8 mouse cellular contexts compared by ENCODE assay signal in genomic region chr16:33185261-33186046, GRCm38 (mm10). TPM values are rescaled to one million over a fixed set of nuclear protein-coding genes. Genes with fewer than 3 reads are reported as not detected.
DNase-seq lines count a peak whose midpoint lies in the region; ATAC-seq and TF ChIP-seq lines count a peak whose summit lies in the region.

No protein-coding gene starts in this region.

- peaks cover 10% of the 10 kb centered on the region; the same call in 1 of the 2 replicates for H3K4me1 ChIP-seq in hindbrain, postnatal 0 days (ENCODE audit: insufficient read depth, low read length)
- peaks cover 16% of the 10 kb centered on the region for H3K4me1 ChIP-seq in liver, embryonic 13.5 days (replicated peaks)

- intact Hi-C loops in gastrocnemius, adult 2 months (cut with DNase I): no loop called here

- H3K27me3 ChIP-seq in hindbrain, postnatal 0 days (ENCODE audit: insufficient read depth, low read length): no peaks in the 10 kb centered on the region
- H3K27me3 ChIP-seq in liver, embryonic 13.5 days: no peaks in the 10 kb centered on the region
- H3K27me3 ChIP-seq in myocyte (ENCODE audit: control insufficient read depth, insufficient read depth, insufficient read length): no peaks in the 10 kb centered on the region

- DNase-seq in B cell, adult 2 months: peak; percentile 34 to 60
- peak; percentile 54 for DNase-seq in ZHBTc4 (ENCODE audit: low read depth, low spot score)
- peak; percentile 15 to 74 for DNase-seq in cerebellum, postnatal 25 days
- peak; percentile 80 for DNase-seq in gastrocnemius, adult 2 months
- DNase-seq in hindbrain, postnatal 0 days (ENCODE audit: low spot score): peak; percentile 54
- peak; percentile 31 for DNase-seq in liver, embryonic 13.5 days
- peak; percentile 72 for DNase-seq in thymus, postnatal 25 days

- peak; percentile 39 for TF ChIP-seq POLR2A in myocyte (IDR thresholded peaks at IDR 0.05; ENCODE audit: insufficient read length, low read depth)

- H3K27ac ChIP-seq in gastrocnemius, adult 2 months: peak overlapping the region; percentile 98
- peak overlapping the region; percentile 93 for H3K27ac ChIP-seq in hindbrain, postnatal 0 days
- peak overlapping the region; percentile 86 for H3K27ac ChIP-seq in liver, embryonic 13.5 days

- 3% methylated on average over 56 of the region's 59 CpGs for WGBS in hindbrain, postnatal 0 days
- WGBS in liver, embryonic 13.5 days (ENCODE audit: insufficient replicate concordance): under 1% methylated on average over 58 of the region's 59 CpGs

- peaks cover 49% of the 10 kb centered on the region for H3K79me2 ChIP-seq in myocyte (ENCODE audit: control insufficient read depth, insufficient read depth)

- H3K9me3 ChIP-seq in hindbrain, postnatal 0 days (ENCODE audit: low read length): no peaks in the 10 kb centered on the region
- no peaks in the 10 kb centered on the region for H3K9me3 ChIP-seq in liver, embryonic 13.5 days (replicated peaks)

- peak overlapping the region; percentile 95 for H3ac ChIP-seq in myocyte (ENCODE audit: control insufficient read depth, insufficient read length)

- H3K9ac ChIP-seq in hindbrain, postnatal 0 days (replicated peaks; ENCODE audit: low read length): peak overlapping the region; percentile 91
- H3K9ac ChIP-seq in liver, embryonic 13.5 days: peak overlapping the region; percentile 95

- ATAC-seq in hindbrain, postnatal 0 days: no peak; the same call in none of the 2 replicates
- ATAC-seq in liver, embryonic 13.5 days (ENCODE audit: low read depth): peak; percentile 78

- H3K4me2 ChIP-seq in hindbrain, postnatal 0 days (ENCODE audit: low read depth, low read length): peak overlapping the region; percentile 92
- H3K4me2 ChIP-seq in liver, embryonic 13.5 days: peak overlapping the region; percentile 97
- peak overlapping the region; percentile 96 for H3K4me2 ChIP-seq in myocyte (ENCODE audit: low read depth)

- H3K36me3 ChIP-seq in hindbrain, postnatal 0 days (ENCODE audit: insufficient read depth, low read length): no peaks in the 10 kb centered on the region
- H3K36me3 ChIP-seq in liver, embryonic 13.5 days: no peaks in the 10 kb centered on the region
- no peaks in the 10 kb centered on the region for H3K36me3 ChIP-seq in myocyte (ENCODE audit: control insufficient read depth, insufficient read depth)

- peak overlapping the region; percentile 99 for H3K4me3 ChIP-seq in gastrocnemius, adult 2 months
- H3K4me3 ChIP-seq in hindbrain, postnatal 0 days (ENCODE audit: low read length): peak overlapping the region; percentile 87
- peak overlapping the region; percentile 90 for H3K4me3 ChIP-seq in liver, embryonic 13.5 days (replicated peaks)
- peak overlapping the region; percentile 80 for H3K4me3 ChIP-seq in myocyte

- peak; percentile 25; the same call in 1 of the 2 replicates for TF ChIP-seq CTCF in gastrocnemius, adult 2 months (IDR thresholded peaks at IDR 0.05)
- TF ChIP-seq CTCF in hindbrain, postnatal 0 days (IDR thresholded peaks at IDR 0.05; ENCODE audit: low read depth): peak; percentile 31; the same call in 1 of the 2 replicates

TF ChIP-seq in myocyte, 11 proteins besides CTCF, POLR2A, EP300 and RAD21:
- TF ChIP-seq MYOG (IDR thresholded peaks at IDR 0.05; ENCODE audit: control insufficient read depth in 1 of 3, insufficient read depth in 1 of 3, insufficient read length in 2 of 3, low read depth in 2 of 3) (peak in 2 of 3 experiments; percentile 42 to 43), MYOD1 (IDR thresholded peaks at IDR 0.05; ENCODE audit: control insufficient read depth in 1 of 3, insufficient read length in 2 of 3, low read depth in 2 of 3) (peak in 2 of 3 experiments; percentile 28 to 56), CEBPB (IDR thresholded peaks at IDR 0.05; ENCODE audit: insufficient read depth, poor library complexity, severe bottlenecking) (no peak)

RNA-seq across cellular contexts. Expression of gene Osbpl11, which starts 0.6 kb away (rescaled TPM):
- 10 to 100 TPM; 15.5 to 15.6 TPM for total RNA-seq in gastrocnemius, adult 2 months (2021)
- total RNA-seq in hindbrain, postnatal 0 days (2014; rRNA removed): 23.6 and 25.0 TPM in 2 replicates
- polyA plus RNA-seq in hindbrain, postnatal 0 days (2015; fragmentation: Nextera tagmentation; extraction: Ambion mirVana): 10.8 and 10.9 TPM in 2 replicates
- polyA plus RNA-seq in liver, embryonic 13.5 days (2015; fragmentation: Nextera tagmentation; extraction: Ambion mirVana): 5.2 and 5.8 TPM in 2 replicates
- 8.5 TPM for polyA plus RNA-seq in myocyte (2012; fragmentation: generic; extraction: Trizol)
